Mouse (Mus musculus) spleen, adult 2 months (tissue): ENCODE results near the gene 3110009E18Rik. TPM values are rescaled to one million over a fixed set of nuclear protein-coding genes. Genes with fewer than 3 reads are reported as not detected.

Experiments
- DNase-seq, 2 experiments: peaks; one replicate each; pipeline versions ENCODE4 v3.0.0 to v3.0.0-alpha.2; 2012 to 2021; ENCODE audit warnings: low spot score in 2 of 2, low read depth in 1 of 2
- H3K27ac ChIP-seq: fragments of 200-500 bp; 2 replicates; pipeline ENCODE4 v1.5.1; 2012; ENCODE audit warnings: low read length, inconsistent platforms; ENCODE audit not compliant: insufficient read depth
- H3K27me3 ChIP-seq: fragments of 200-500 bp; 2 replicates; pipeline ENCODE4 v1.6.1; 2012; ENCODE audit warnings: mild to moderate bottlenecking, moderate library complexity, low read length, inconsistent platforms; ENCODE audit not compliant: control insufficient read depth, insufficient read depth
- H3K36me3 ChIP-seq: fragments of 200-500 bp; 2 replicates; pipeline ENCODE4 v1.6.1; 2012; ENCODE audit warnings: mild to moderate bottlenecking, low read length, inconsistent platforms; ENCODE audit not compliant: control insufficient read depth, insufficient read depth
- H3K4me1 ChIP-seq: fragments of 200-500 bp; 2 replicates; pipeline ENCODE4 v1.6.1; 2011; ENCODE audit warnings: inconsistent platforms; ENCODE audit not compliant: control insufficient read depth, insufficient read depth, insufficient read length
- H3K4me3 ChIP-seq: fragments of 200-500 bp; 2 replicates; pipeline ENCODE4 v1.5.1; 2011; ENCODE audit warnings: mild to moderate bottlenecking, inconsistent platforms; ENCODE audit not compliant: insufficient read depth, insufficient read length; ENCODE audit errors: extremely low read depth
- CTCF ChIP-seq: fragments of 200-500 bp; IDR thresholded peaks from 2 replicates; pipeline ENCODE4 v1.5.1; 2011; ENCODE audit warnings: mild to moderate bottlenecking, inconsistent platforms; ENCODE audit not compliant: insufficient read depth, insufficient read length, insufficient replicate concordance; ENCODE audit errors: extremely low read depth
- POLR2A ChIP-seq: fragments of 200-500 bp; IDR thresholded peaks from 2 replicates; pipeline ENCODE4 v1.6.1; 2011; ENCODE audit warnings: low read depth, low read length, inconsistent platforms
- WGBS: fragments of 180-500 bp; shearing (Covaris S2); methylation state at CpG from one replicate; pipeline ENCODE4 v1.1.7; 2018; 5-methylcytosine and 5-hydroxymethylcytosine counted together
- polyA plus RNA-seq: library from polyadenylated mRNA; depleted of rRNA; stranded (reverse); fragments of >200 nt; gene quantifications from 2 replicates; pipeline ENCODE4 v1.2.3, GENCODE M21; 2012

3110009E18Rik gene
- polyA plus RNA-seq, 1 experiment, result 1.4 TPM

GRCm38 (mm10) chr1:120101227-120101609 lies 19.8 kb upstream of the 3110009E18Rik start:
- no peak for DNase-seq
- Histone ChIP-seq H3K27ac (no peak overlapping the region), H3K27me3 (no peaks in the 10 kb centered on the region), H3K36me3 (no peaks in the 10 kb centered on the region), H3K4me1 (peaks cover 3% of the 10 kb centered on the region; the same call in 1 of the 2 replicates), H3K4me3 (no peak overlapping the region)
- TF ChIP-seq CTCF (no peak), POLR2A (no peak)
- 86% methylated on average over 3 of the region's 3 CpGs for WGBS

GRCm38 (mm10) chr1:120105556-120105959 lies 15.4 kb upstream of the 3110009E18Rik start:
- Histone ChIP-seq H3K27me3 (no peaks in the 10 kb centered on the region), H3K27ac (no peak overlapping the region), H3K4me1 (no peaks in the 10 kb centered on the region), H3K36me3 (no peaks in the 10 kb centered on the region), H3K4me3 (no peak overlapping the region)
- no peak for DNase-seq
- WGBS, result 64% methylated on average over 5 of the region's 5 CpGs
- TF ChIP-seq POLR2A, result no peak
- no peak for TF ChIP-seq CTCF

- WGBS, result 94% methylated on average over 19 of the region's 19 CpGs
- Histone ChIP-seq H3K36me3 (peaks cover 6% of the 10 kb centered on the region), H3K27ac (no peak overlapping the region), H3K4me1 (no peaks in the 10 kb centered on the region), H3K27me3 (no peaks in the 10 kb centered on the region), H3K4me3 (no peak overlapping the region)
- no peak for DNase-seq
- TF ChIP-seq CTCF (no peak), POLR2A (no peak)
Measured at GRCm38 (mm10) chr1:120109741-120110432, 11.1 kb upstream of the 3110009E18Rik start.

- peaks cover 17% of the 10 kb centered on the region for H3K36me3 ChIP-seq
- no peaks in the 10 kb centered on the region for H3K4me1 ChIP-seq
- no peaks in the 10 kb centered on the region for H3K27me3 ChIP-seq
- 95% methylated on average over 8 of the region's 8 CpGs for WGBS
- H3K4me3 ChIP-seq, result no peak overlapping the region
- TF ChIP-seq POLR2A, result no peak
- TF ChIP-seq CTCF, result no peak
- DNase-seq, result no peak
- no peak overlapping the region for H3K27ac ChIP-seq
Measured at GRCm38 (mm10) chr1:120111766-120112165, 9.2 kb upstream of the 3110009E18Rik start.

GRCm38 (mm10) chr1:120112251-120113187 lies 8.5 kb upstream of the 3110009E18Rik start:
- Histone ChIP-seq H3K36me3 (peaks cover 17% of the 10 kb centered on the region), H3K27me3 (no peaks in the 10 kb centered on the region), H3K4me1 (no peaks in the 10 kb centered on the region), H3K4me3 (no peak overlapping the region), H3K27ac (no peak overlapping the region)
- TF ChIP-seq POLR2A, result no peak
- TF ChIP-seq CTCF, result no peak
- DNase-seq, result no peak
- WGBS, result 68% methylated on average over 12 of the region's 12 CpGs

- no peaks in the 10 kb centered on the region; the same call in 1 of the 2 replicates for H3K4me1 ChIP-seq
- peaks cover 17% of the 10 kb centered on the region for H3K36me3 ChIP-seq
- DNase-seq, result no peak
- TF ChIP-seq POLR2A (no peak), CTCF (no peak)
- no peak overlapping the region for H3K4me3 ChIP-seq
- H3K27me3 ChIP-seq, result no peaks in the 10 kb centered on the region
- H3K27ac ChIP-seq, result no peak overlapping the region
- WGBS, result 91% methylated on average over 9 of the region's 9 CpGs
Measured at GRCm38 (mm10) chr1:120115671-120116081, 5.3 kb upstream of the 3110009E18Rik start.
